Mouse (Mus musculus) common myeloid progenitor, adult 5-6 weeks (primary cell): ENCODE measurements around the gene Itgb6. TPM values are rescaled to one million over a fixed set of nuclear protein-coding genes. Genes with fewer than 3 reads are reported as not detected.

Source experiments
- ATAC-seq: replicated peaks from 2 replicates; pipeline ENCODE4 v1.8.0; 2016; ENCODE audit warnings: low read depth, mild to moderate bottlenecking, moderate TSS enrichment, inconsistent platforms; ENCODE audit not compliant: poor library complexity, severe bottlenecking
- total RNA-seq: library from RNA; stranded (forward); fragments of 200-1000, 187-1606 nt; gene quantifications from 2 replicates; pipeline ENCODE4 v1.2.3, GENCODE M21; 2017

The Itgb6 gene
- total RNA-seq, 1 experiment from 2014 or later: 0.32 TPM

GRCm38 (mm10) chr2:60630304-60630703 lies 92.1 kb downstream of the Itgb6 start:
- no peak for ATAC-seq

- ATAC-seq: peak; percentile 73
These were observed 94.5 kb downstream of the Itgb6 start for GRCm38 (mm10) chr2:60627952-60628351.

- no peak for ATAC-seq
These were observed 94.9 kb downstream of the Itgb6 start for GRCm38 (mm10) chr2:60627515-60627914.

DNA sequence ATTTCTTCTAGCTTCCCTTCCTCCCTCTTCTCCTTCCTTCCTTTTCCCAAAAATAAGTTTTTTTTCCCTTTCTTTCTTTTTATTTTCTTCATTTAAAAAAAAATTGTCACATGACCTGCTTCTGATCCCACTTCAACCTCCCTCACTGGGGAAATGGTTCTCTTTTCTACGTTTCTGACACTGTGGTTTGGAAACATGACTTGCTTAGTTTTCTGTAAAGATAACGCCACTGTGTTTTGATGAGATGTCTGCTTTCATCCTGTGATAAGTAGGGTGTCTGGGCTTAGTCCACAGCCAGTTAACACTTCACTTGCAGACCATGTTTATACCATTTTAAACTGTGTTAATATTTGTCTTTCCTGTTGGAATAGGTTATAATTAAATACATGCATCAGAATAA lies 96.7 kb downstream of the Itgb6 start:
- ATAC-seq: peak; percentile 38; the same call in 1 of the 2 replicates

- ATAC-seq: peak; percentile 81
These were observed 100.3 kb downstream of the Itgb6 start for GRCm38 (mm10) chr2:60622161-60622560.

GRCm38 (mm10) chr2:60614758-60615157 lies 107.7 kb downstream of the Itgb6 start:
- no peak for ATAC-seq

DNA sequence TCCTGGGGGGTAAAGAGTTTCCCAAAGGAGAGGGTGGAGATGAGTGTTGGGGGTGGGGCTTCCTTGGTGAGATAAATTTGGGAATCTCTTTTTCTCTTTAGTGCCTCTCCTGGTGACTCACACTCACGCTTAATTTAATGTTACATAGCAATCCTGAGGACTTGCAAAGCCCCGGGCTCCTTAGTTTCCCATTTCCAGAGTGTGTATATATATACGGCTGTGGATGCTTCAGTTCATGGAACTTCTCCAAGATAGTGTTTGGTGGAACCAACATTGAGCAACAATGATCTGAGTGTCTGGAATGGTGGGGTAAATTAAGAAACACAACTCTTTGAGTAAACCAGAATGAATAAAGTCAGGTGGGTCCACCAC lies 108.6 kb downstream of the Itgb6 start:
- no peak for ATAC-seq

DNA sequence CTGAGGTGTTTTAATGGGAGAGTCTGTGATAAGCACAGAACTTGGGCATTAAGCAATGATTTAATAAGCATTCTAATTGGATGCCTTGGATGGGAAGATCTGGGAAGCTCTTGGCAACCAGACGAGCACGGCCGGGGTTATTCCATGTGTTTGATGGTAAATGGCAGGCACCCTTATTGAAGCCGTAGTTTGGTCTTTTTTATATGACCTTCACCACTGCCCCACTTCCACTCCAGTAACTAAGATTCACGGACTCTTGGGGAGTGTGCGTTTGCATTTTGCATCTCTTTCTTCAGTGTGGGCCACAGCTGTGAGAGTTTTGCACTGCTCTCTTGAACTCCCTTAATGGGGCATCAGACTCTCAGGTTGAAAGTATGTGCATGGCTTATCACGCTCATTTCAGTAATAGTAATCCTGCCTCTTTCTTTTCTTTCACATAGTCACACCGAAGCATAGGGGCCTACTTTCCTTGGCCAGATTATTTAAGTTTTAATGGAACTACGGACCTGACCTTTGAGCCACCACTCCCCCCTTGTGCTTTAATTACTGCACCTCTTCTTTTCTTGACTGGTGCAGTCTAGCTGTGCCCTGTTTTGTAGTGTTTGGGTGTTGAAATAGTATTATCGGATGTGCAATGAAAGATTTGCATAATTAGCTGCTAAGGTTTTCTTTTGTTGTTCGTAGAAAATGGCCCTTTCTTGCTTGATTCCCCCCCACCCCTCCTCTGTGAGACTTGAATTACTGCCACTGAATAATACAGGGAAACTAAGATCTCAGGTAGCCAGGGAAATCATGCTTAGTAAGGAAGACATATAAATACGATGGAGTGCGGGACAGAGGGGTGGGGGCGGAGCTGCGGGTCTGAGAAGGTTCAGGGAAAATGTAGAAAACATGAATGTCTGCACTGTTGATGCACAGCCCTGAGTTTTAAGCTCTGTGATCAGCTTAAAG lies 109.3 kb downstream of the Itgb6 start:
- ATAC-seq: no peak

DNA sequence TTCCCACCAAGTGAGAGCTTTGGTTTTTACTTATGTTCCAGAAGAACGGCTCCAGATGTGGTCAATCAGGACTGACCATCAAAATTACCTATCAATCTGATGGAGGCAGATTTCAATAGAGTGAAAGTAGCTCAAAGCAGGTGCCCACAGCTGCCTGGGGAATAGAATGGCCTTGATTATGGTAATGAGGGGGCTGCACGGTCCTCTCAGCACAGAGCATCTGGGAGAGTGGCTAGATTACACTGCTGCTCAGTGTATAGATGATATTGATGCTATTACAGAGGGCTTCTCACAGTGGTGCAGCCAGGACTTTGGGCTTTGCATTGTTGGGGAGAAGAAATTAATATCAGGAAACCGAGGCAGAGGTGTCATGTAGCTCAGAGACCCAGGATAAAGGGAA lies 110.8 kb downstream of the Itgb6 start:
- no peak for ATAC-seq

- ATAC-seq: no peak
These were observed 112.8 kb downstream of the Itgb6 start for GRCm38 (mm10) chr2:60609436-60610199.

DNA sequence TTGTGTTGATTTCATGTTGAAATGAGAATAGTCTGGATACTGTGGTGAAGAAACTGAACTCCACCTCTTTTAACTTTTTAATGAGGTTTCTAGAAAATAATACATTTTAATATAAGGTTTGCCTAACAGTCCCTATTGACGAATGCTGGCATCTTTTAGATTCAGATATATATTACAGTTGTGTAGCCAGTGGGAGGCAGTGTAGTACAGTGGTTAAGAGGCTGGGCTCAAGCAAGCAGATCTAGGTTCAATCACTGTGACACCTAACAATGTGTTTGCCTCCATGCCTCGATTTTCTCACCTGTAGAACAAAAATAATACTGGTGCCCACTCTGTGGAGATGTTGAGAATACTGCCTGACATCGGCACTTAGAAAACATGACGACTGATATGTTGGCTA lies 114.5 kb downstream of the Itgb6 start:
- ATAC-seq: no peak

DNA sequence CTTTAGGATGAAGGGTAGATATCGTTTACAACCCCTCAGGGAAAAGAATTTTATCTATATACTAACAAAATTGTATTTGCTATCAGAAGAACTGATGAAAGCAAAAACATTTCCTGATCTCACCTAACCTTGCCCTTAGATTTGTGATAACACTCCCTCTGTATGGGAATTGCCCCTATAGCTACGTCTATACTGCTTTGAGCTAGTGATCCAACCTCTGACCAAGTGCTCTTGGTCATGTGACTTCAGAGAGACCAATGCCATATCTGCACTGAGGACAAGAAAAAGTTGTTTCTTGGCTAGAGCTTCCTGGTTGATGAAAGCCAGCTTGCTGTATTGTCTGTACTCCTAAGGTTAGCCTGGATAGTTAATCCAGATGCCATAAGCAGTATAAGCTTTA lies 121.1 kb downstream of the Itgb6 start:
- no peak for ATAC-seq

DNA sequence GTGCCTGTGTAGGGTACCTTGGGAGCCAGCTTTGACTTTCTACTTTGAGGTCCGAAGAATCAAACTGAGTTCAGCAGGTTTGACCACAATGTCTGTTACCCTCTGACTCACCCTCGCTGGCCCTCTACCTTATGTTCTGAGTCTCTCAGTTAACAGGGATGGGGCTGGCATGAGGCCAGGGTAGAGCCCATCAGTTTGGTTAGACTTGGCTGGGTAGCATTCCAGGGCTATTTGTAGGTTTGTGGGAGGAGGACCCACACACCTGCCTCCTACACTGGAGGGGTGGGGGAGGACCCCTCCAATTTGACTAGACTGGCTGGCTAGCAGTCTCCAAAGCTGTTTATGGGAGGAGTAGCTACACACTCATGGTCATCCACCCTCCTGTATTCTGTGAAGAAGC lies 121.6 kb downstream of the Itgb6 start:
- ATAC-seq: no peak

GRCm38 (mm10) chr2:60583416-60583815 lies 139.0 kb downstream of the Itgb6 start:
- ATAC-seq: no peak

DNA sequence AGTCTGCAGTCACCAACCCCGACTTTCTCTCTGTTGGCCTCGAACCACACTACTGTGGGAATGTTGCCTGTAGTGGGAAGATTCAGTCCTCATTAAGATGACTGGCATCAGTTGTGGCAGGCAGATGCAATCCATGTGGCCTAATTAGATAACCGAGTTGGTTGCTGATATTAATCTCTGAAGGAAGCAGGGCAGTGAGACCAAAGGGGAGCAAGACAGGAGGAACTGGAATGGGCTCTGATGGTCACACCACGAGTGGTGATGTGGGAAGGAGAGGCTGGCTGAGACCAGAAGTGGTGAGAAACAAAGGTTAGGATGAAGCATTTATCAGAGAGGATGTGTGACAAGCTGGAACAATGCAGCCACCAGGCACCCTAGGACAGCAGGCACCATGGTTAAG lies 167.9 kb downstream of the Itgb6 start:
- ATAC-seq: peak; percentile 47

DNA sequence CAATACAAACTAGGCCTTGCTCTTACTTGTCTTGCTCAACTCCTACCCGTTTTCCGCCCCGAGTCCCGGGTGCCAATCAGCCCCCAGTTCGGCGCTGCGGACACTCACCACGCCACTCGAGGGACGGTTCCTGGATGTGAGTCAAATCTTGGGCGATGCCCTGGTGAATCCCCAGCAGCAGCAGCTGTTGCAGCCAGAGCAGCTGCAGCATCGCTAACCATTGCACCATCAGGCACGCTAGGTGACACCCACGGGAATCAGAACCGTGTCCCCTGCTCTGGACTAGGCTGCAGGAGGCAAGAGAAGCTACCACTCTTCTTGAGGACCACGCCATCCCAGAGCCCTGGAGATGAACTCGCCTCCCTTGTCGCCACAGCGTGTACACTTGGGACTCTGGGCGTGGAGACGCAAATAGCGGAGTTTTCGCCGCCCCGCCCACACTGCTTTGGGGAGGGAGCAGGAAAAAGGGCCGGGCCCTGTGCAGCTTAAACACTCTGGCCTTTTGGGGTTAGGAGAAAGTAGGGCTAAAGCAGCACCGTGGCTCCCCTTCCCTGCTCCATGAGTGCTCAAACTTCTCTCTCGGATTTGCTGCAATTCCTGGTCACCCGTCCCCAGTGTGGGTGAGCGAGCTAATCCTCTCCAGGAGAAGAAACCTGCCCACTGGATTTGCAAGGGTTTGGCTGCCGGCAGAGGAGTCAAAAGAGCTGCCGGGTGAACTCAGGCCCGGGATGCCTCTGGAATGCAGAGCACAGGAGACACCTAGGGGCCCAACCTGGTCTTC lies 169.4 kb downstream of the Itgb6 start, which contains the start of gene Pla2r1:
Gene Pla2r1, minus strand, starts transcription at position 407 of the 781 bp plus-strand sequence.
- peak; percentile 86 for ATAC-seq

- ATAC-seq: no peak
These were observed 170.1 kb downstream of the Itgb6 start for GRCm38 (mm10) chr2:60552177-60552901.

GRCm38 (mm10) chr2:60551673-60552072 lies 170.8 kb downstream of the Itgb6 start:
- no peak for ATAC-seq

DNA sequence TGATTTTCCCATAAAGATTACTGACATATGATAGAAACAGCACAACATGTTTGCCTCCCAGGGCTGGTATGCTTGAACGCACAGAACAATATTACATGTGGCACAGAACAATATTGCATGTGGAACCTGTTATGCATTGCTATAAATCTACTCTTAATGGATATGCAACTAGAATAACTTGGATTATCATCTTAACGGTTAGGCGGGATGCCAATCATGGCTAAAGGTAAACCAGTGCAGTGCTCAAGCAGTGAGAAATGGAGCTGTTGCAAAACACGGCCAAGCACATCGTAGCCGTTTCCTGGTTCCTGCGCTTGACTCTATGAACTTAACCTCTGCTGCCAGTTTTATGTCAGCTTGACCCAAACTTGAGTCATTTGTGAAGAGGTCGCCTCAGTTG lies 171.9 kb downstream of the Itgb6 start:
- no peak for ATAC-seq

GRCm38 (mm10) chr2:60549851-60550250 lies 172.6 kb downstream of the Itgb6 start:
- no peak for ATAC-seq
